Mouse (Mus musculus): ENCODE measurements around the gene Fut2. TPM values are rescaled to one million over a fixed set of nuclear protein-coding genes. Genes with fewer than 3 reads are reported as not detected.

Fut2 gene
- polyA plus RNA-seq, 1 experiment from 2014 or later, result 0.12 TPM

Other genes starting within 250 kb of the Fut2 start
- gene Lhb, start 245.6 kb downstream of the Fut2 start, polyA plus RNA-seq (2014; fragmentation: Nextera tagmentation; extraction: Ambion mirVana), result not detected in 2 replicates
- 39.1 and 41.8 TPM in 2 replicates for gene Gys1, start 231.6 kb downstream of the Fut2 start, polyA plus RNA-seq (2014; fragmentation: Nextera tagmentation; extraction: Ambion mirVana)
- 184 and 187 TPM in 2 replicates for gene Ruvbl2, start 228.3 kb downstream of the Fut2 start, polyA plus RNA-seq (2014; fragmentation: Nextera tagmentation; extraction: Ambion mirVana)
- 4,688 and 5,046 TPM in 2 replicates for gene Ftl1, start 206.5 kb downstream of the Fut2 start, polyA plus RNA-seq (2014; fragmentation: Nextera tagmentation; extraction: Ambion mirVana)
- 186 and 191 TPM in 2 replicates for gene Bax, start 199.5 kb downstream of the Fut2 start, polyA plus RNA-seq (2014; fragmentation: Nextera tagmentation; extraction: Ambion mirVana)
- 1.1 and 1.5 TPM in 2 replicates for gene Tulp2, start 184.5 kb downstream of the Fut2 start, polyA plus RNA-seq (2014; fragmentation: Nextera tagmentation; extraction: Ambion mirVana)
- not detected in 2 replicates for gene Gm45808, start 179.6 kb downstream of the Fut2 start, polyA plus RNA-seq (2014; fragmentation: Nextera tagmentation; extraction: Ambion mirVana)
- gene Dhdh, start 177.6 kb downstream of the Fut2 start, polyA plus RNA-seq (2014; fragmentation: Nextera tagmentation; extraction: Ambion mirVana), result 3.3 and 4.3 TPM in 2 replicates
- 116 and 122 TPM in 2 replicates for gene Nucb1, start 156.0 kb downstream of the Fut2 start, polyA plus RNA-seq (2014; fragmentation: Nextera tagmentation; extraction: Ambion mirVana)
- gene Ppp1r15a, start 140.1 kb downstream of the Fut2 start, polyA plus RNA-seq (2014; fragmentation: Nextera tagmentation; extraction: Ambion mirVana), result 19.5 and 21.9 TPM in 2 replicates
- 0.52 and 0.64 TPM in 2 replicates for gene Plekha4, start 140.1 kb downstream of the Fut2 start, polyA plus RNA-seq (2014; fragmentation: Nextera tagmentation; extraction: Ambion mirVana)
- gene Hsd17b14, start 111.5 kb downstream of the Fut2 start, polyA plus RNA-seq (2014; fragmentation: Nextera tagmentation; extraction: Ambion mirVana), result 0.58 and 1.0 TPM in 2 replicates
- gene Bcat2, start 96.2 kb downstream of the Fut2 start, polyA plus RNA-seq (2014; fragmentation: Nextera tagmentation; extraction: Ambion mirVana), result 50.7 and 54.2 TPM in 2 replicates
- gene Fgf21, start 50.9 kb downstream of the Fut2 start, polyA plus RNA-seq (2014; fragmentation: Nextera tagmentation; extraction: Ambion mirVana), result not detected in 2 replicates
- 0.07 TPM in 1 of 2 replicates, not detected in the other for gene Fut1, start 49.1 kb downstream of the Fut2 start, polyA plus RNA-seq (2014; fragmentation: Nextera tagmentation; extraction: Ambion mirVana)
- gene Izumo1, start 44.6 kb downstream of the Fut2 start, polyA plus RNA-seq (2014; fragmentation: Nextera tagmentation; extraction: Ambion mirVana), result not detected in 2 replicates
- 5.8 and 6.4 TPM in 2 replicates for gene Rasip1, start 38.9 kb downstream of the Fut2 start, polyA plus RNA-seq (2014; fragmentation: Nextera tagmentation; extraction: Ambion mirVana)
- gene Mamstr, start 26.4 kb downstream of the Fut2 start, polyA plus RNA-seq (2014; fragmentation: Nextera tagmentation; extraction: Ambion mirVana), result 2.8 and 5.1 TPM in 2 replicates
- gene Ntn5, start 17.6 kb upstream of the Fut2 start, polyA plus RNA-seq (2014; fragmentation: Nextera tagmentation; extraction: Ambion mirVana), result 0.24 and 0.44 TPM in 2 replicates
- 0.11 and 0.37 TPM in 2 replicates for gene Sec1, start 28.0 kb upstream of the Fut2 start, polyA plus RNA-seq (2014; fragmentation: Nextera tagmentation; extraction: Ambion mirVana)
- 5.1 and 5.5 TPM in 2 replicates for gene Car11, start 33.4 kb upstream of the Fut2 start, polyA plus RNA-seq (2014; fragmentation: Nextera tagmentation; extraction: Ambion mirVana)
- 4.2 and 4.9 TPM in 2 replicates for gene Dbp, start 38.7 kb upstream of the Fut2 start, polyA plus RNA-seq (2014; fragmentation: Nextera tagmentation; extraction: Ambion mirVana)
- 1,181 and 1,244 TPM in 2 replicates for gene Rpl18, start 49.1 kb upstream of the Fut2 start, polyA plus RNA-seq (2014; fragmentation: Nextera tagmentation; extraction: Ambion mirVana)
- gene Sphk2, start 51.6 kb upstream of the Fut2 start, polyA plus RNA-seq (2014; fragmentation: Nextera tagmentation; extraction: Ambion mirVana), result 28.4 and 28.5 TPM in 2 replicates
- 0.65 and 0.82 TPM in 2 replicates for gene Fam83e, start 54.8 kb upstream of the Fut2 start, polyA plus RNA-seq (2014; fragmentation: Nextera tagmentation; extraction: Ambion mirVana)
- not detected in 2 replicates for gene Spaca4, start 59.4 kb upstream of the Fut2 start, polyA plus RNA-seq (2014; fragmentation: Nextera tagmentation; extraction: Ambion mirVana)
- gene Lmtk3, start 117.3 kb upstream of the Fut2 start, polyA plus RNA-seq (2014; fragmentation: Nextera tagmentation; extraction: Ambion mirVana), result 3.6 and 4.6 TPM in 2 replicates
- gene Sult2b1, start 118.3 kb upstream of the Fut2 start, polyA plus RNA-seq (2014; fragmentation: Nextera tagmentation; extraction: Ambion mirVana), result 0.77 and 3.2 TPM in 2 replicates
- gene Cyth2, start 148.2 kb upstream of the Fut2 start, polyA plus RNA-seq (2014; fragmentation: Nextera tagmentation; extraction: Ambion mirVana), result 176 TPM in 2 replicates
- gene Kcnj14, start 158.4 kb upstream of the Fut2 start, polyA plus RNA-seq (2014; fragmentation: Nextera tagmentation; extraction: Ambion mirVana), result 1.4 and 1.5 TPM in 2 replicates
- 90.6 and 94.3 TPM in 2 replicates for gene Grwd1, start 164.6 kb upstream of the Fut2 start, polyA plus RNA-seq (2014; fragmentation: Nextera tagmentation; extraction: Ambion mirVana)
- 72.7 and 97.1 TPM in 2 replicates for gene Kdelr1, start 206.4 kb upstream of the Fut2 start, polyA plus RNA-seq (2014; fragmentation: Nextera tagmentation; extraction: Ambion mirVana)
- gene Grin2d, start 212.0 kb upstream of the Fut2 start, polyA plus RNA-seq (2014; fragmentation: Nextera tagmentation; extraction: Ambion mirVana), result 0.07 TPM in 1 of 2 replicates, not detected in the other
- gene Syngr4, start 230.3 kb upstream of the Fut2 start, polyA plus RNA-seq (2014; fragmentation: Nextera tagmentation; extraction: Ambion mirVana), result 1.0 and 1.8 TPM in 2 replicates
- gene Tmem143, start 230.5 kb upstream of the Fut2 start, polyA plus RNA-seq (2014; fragmentation: Nextera tagmentation; extraction: Ambion mirVana), result 3.6 and 4.3 TPM in 2 replicates